Mouse (Mus musculus): Measurements from ENCODE around the gene Peg3. TPM values are rescaled to one million over a fixed set of nuclear protein-coding genes. Genes with fewer than 3 reads are reported as not detected.

Peg3 gene
- polyA plus RNA-seq, 1 experiment, result 4.1 TPM

DNA sequence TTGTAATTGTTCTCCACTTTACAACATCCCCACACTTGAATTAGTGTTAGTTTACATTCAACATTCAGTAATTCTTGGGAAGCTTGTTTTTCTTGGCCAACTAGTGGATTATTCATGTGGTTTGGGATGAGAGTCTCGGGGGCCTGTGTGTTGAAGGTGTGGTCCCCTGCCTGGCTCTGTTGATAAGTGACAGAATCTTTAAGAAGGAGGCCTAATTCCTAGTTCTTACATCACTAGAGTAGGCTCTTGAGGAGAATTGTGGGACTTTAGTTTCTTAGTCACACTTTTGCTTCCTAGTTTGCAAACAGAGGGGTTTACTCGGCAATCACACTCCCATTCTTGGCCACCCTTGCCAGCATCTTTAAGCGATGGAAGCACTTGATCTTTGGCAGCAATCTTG is 31.0 kb downstream of the Peg3 start:
- WGBS, result 68% methylated on average over 3 of the region's 3 CpGs

DNA sequence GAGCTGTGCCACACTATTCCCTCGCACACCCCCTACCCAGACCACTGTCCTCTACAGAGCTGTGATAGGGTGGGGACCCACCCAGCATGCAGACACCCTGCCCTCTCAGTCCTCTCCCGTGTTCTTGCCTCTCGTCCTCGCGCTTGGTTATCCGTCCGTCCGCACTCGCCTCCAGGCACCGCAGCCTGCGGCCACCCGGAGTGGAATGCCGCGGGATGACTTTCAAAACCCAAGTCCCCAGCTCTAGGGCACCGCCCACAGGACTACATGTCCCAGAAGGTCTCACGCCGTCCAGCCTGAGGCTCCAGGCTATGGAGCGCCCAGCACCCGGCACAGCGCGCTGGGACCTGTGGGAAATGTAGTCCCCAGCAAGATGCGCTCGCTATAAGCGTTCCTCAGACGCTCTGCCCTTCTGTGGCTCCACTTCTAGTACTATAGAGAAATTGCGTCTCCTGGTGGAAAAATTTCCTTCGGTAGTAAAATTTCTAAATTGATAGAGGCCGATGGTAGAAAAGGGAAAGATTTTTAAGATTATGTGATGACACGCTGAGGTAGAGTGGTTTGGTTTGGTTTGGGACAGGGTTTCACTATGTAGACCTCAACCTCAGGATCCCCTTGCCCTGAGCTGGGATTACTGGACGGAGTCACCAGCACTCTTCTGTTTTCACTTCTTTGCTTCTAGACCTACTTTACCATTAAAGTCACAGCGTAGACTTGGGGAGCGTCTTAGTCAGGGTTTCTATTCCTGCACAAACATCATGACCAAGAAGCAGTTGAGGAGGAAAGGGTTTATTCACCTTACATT is 33.8 kb downstream of the Peg3 start, which contains the start of gene Zim1:
TSS of gene Zim1 (minus strand) at position 210 of the 805 bp plus-strand sequence.
- no peaks in the 10 kb centered on the region for H3K4me1 ChIP-seq (ENCODE audit: control insufficient read depth, insufficient read depth, low read length)
- 16% methylated on average over 32 of the region's 32 CpGs for WGBS
- H3K27ac ChIP-seq (ENCODE audit: control insufficient read depth, insufficient read depth, low read depth, low read length, poor library complexity), result no peak within 1 kb of the TSS
- H3K4me3 ChIP-seq (replicated peaks; ENCODE audit: control insufficient read depth, low read depth, low read length), result no peak within 1 kb of the TSS
- TF ChIP-seq POLR2A (IDR thresholded peaks at IDR 0.05; ENCODE audit: borderline replicate concordance, control insufficient read depth, low read depth, low read length), result no peak
- no peak for TF ChIP-seq CTCF (IDR thresholded peaks at IDR 0.05; ENCODE audit: control insufficient read depth, insufficient read depth, low read length)

More for the DNA sequence above, 31.0 kb downstream of the Peg3 start:
- Histone ChIP-seq H3K4me1 (ENCODE audit: control insufficient read depth, insufficient read depth, low read length) (no peaks in the 10 kb centered on the region), H3K4me3 (replicated peaks; ENCODE audit: control insufficient read depth, low read depth, low read length) (no peak overlapping the region), H3K27ac (ENCODE audit: control insufficient read depth, insufficient read depth, low read depth, low read length, poor library complexity) (no peak overlapping the region)
- TF ChIP-seq CTCF (IDR thresholded peaks at IDR 0.05; ENCODE audit: control insufficient read depth, insufficient read depth, low read length) (no peak), POLR2A (IDR thresholded peaks at IDR 0.05; ENCODE audit: borderline replicate concordance, control insufficient read depth, low read depth, low read length) (no peak)

DNA sequence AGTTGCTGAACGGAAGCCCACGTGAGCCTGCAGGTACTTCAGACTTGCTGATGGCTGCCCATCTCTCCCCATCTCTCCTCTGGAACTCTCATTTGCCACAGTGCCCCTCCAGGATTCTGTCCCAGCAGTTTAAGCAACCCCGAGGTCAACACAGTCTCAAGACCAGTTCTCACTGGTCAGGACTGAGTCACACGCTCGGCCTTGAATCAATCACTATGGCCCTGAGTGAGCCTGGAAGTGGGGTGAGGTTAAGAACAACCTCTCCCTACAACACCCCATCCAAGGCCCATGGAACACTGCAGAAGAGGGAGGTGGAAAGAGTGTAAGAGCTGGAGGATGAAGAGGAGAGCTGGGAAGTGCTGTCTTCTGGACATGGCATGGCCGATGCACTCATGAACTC is 44.7 kb downstream of the Peg3 start:
- 89% methylated on average over 6 of the region's 6 CpGs for WGBS
- no peak overlapping the region for H3K4me3 ChIP-seq (replicated peaks; ENCODE audit: control insufficient read depth, low read depth, low read length)
- H3K4me1 ChIP-seq (ENCODE audit: control insufficient read depth, insufficient read depth, low read length), result no peaks in the 10 kb centered on the region; the same call in 1 of the 2 replicates
- H3K27ac ChIP-seq (ENCODE audit: control insufficient read depth, insufficient read depth, low read depth, low read length, poor library complexity), result no peak overlapping the region
- no peak for TF ChIP-seq CTCF (IDR thresholded peaks at IDR 0.05; ENCODE audit: control insufficient read depth, insufficient read depth, low read length)
- TF ChIP-seq POLR2A (IDR thresholded peaks at IDR 0.05; ENCODE audit: borderline replicate concordance, control insufficient read depth, low read depth, low read length), result no peak

DNA sequence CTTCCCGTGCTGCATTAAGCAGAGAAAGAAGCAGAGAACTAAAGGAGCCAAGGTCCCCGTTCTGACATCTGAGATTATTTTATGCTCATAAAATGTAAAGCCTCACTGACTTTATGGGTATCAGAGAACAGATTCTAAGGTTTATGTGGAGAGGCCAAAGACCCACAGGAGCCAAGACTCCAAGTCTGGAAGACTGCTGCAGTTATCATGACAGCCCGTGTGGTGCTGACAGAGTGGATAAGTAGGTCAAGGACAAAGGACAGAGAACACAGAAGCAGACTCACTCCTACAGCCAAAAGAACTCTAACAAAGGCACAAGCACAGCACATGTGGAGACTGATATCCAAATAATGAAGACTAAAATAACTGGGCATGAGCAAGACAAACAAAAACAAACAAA is 63.5 kb downstream of the Peg3 start:
- 75% methylated on average over 3 of the region's 3 CpGs for WGBS
- TF ChIP-seq POLR2A (IDR thresholded peaks at IDR 0.05; ENCODE audit: borderline replicate concordance, control insufficient read depth, low read depth, low read length) (no peak), CTCF (IDR thresholded peaks at IDR 0.05; ENCODE audit: control insufficient read depth, insufficient read depth, low read length) (no peak)
- Histone ChIP-seq H3K4me1 (ENCODE audit: control insufficient read depth, insufficient read depth, low read length) (no peaks in the 10 kb centered on the region), H3K4me3 (replicated peaks; ENCODE audit: control insufficient read depth, low read depth, low read length) (no peak overlapping the region), H3K27ac (ENCODE audit: control insufficient read depth, insufficient read depth, low read depth, low read length, poor library complexity) (no peak overlapping the region)

DNA sequence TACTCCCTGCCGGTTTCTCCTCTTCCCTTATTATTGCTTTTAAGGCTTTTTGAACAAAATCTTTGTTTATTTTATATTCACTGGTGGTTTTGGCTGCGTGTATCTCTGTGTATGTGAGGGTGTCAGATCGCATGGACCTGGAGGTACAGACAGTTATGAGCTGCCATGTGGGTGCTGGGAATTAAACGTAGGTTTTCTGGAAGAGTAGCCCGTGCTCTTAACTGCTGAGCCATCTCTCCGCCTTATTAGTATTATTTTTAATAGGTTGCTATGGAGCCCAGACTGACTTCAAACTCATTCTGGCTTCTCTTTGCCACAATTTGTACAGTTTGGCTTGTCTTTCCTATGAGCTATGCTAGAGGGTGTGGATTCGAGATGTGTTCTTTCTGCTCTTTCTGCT is 66.8 kb downstream of the Peg3 start:
- Histone ChIP-seq H3K27ac (ENCODE audit: control insufficient read depth, insufficient read depth, low read depth, low read length, poor library complexity) (no peak overlapping the region), H3K4me1 (ENCODE audit: control insufficient read depth, insufficient read depth, low read length) (no peaks in the 10 kb centered on the region), H3K4me3 (replicated peaks; ENCODE audit: control insufficient read depth, low read depth, low read length) (no peak overlapping the region)
- 75% methylated on average over 7 of the region's 7 CpGs for WGBS
- TF ChIP-seq CTCF (IDR thresholded peaks at IDR 0.05; ENCODE audit: control insufficient read depth, insufficient read depth, low read length) (no peak), POLR2A (IDR thresholded peaks at IDR 0.05; ENCODE audit: borderline replicate concordance, control insufficient read depth, low read depth, low read length) (no peak)

DNA sequence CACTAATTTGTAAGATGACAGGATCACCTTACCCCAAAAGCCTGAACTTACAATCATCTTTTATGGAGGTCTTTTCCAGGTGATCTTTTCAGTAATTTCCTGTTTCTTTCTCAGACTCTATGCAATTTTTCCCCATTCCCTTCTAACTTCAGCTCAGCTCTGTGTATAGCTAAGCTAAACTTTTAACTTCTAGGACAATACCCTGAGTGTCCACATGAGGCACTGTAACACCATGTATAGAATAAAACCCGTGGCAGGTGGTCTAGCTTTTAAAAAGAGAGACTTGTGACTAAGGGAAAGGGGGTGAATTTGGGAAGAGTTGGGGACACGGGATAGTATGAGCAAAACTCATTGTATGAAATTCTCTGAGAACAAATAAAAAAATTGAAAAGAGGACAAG is 70.6 kb downstream of the Peg3 start:
- H3K4me1 ChIP-seq (ENCODE audit: control insufficient read depth, insufficient read depth, low read length), result no peaks in the 10 kb centered on the region
- H3K27ac ChIP-seq (ENCODE audit: control insufficient read depth, insufficient read depth, low read depth, low read length, poor library complexity), result no peak overlapping the region
- TF ChIP-seq POLR2A (IDR thresholded peaks at IDR 0.05; ENCODE audit: borderline replicate concordance, control insufficient read depth, low read depth, low read length) (no peak), CTCF (IDR thresholded peaks at IDR 0.05; ENCODE audit: control insufficient read depth, insufficient read depth, low read length) (no peak)
- no peak overlapping the region for H3K4me3 ChIP-seq (replicated peaks; ENCODE audit: control insufficient read depth, low read depth, low read length)
- WGBS, result 21% methylated on average over 2 of the region's 2 CpGs

DNA sequence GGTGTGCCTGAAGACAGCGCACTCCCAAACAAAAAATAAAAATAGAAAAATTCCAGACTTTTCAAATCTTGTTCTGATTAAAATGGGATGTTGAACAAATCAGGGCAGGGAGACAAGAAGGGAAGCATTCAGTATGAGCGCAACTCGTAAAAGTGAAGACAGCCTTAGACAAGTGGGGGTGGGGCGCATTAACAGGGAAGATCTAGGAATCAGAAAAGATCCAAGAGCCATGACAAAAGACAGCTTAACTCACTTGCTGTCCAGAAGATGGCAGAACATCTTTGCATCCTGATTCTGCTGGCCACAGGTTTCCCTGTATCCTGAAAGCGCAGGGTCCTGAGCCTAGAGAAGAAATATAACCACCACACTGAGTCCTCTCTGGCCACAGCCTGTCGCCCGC is 71.6 kb downstream of the Peg3 start:
- no peak overlapping the region for H3K27ac ChIP-seq (ENCODE audit: control insufficient read depth, insufficient read depth, low read depth, low read length, poor library complexity)
- H3K4me1 ChIP-seq (ENCODE audit: control insufficient read depth, insufficient read depth, low read length), result no peaks in the 10 kb centered on the region
- no peak overlapping the region for H3K4me3 ChIP-seq (replicated peaks; ENCODE audit: control insufficient read depth, low read depth, low read length)
- TF ChIP-seq POLR2A (IDR thresholded peaks at IDR 0.05; ENCODE audit: borderline replicate concordance, control insufficient read depth, low read depth, low read length) (no peak), CTCF (IDR thresholded peaks at IDR 0.05; ENCODE audit: control insufficient read depth, insufficient read depth, low read length) (no peak)
- 81% methylated on average over 7 of the region's 7 CpGs for WGBS

Other genes with a start within 250 kb of the Peg3 start
- gene Olfr5, start 243.5 kb downstream of the Peg3 start, polyA plus RNA-seq (2011; ENCODE audit: insufficient read depth, insufficient read length, low replicate concordance, missing spikeins), result not detected in 2 replicates
- not detected in 2 replicates for gene Olfr1347, start 230.7 kb downstream of the Peg3 start, polyA plus RNA-seq (2011; ENCODE audit: insufficient read depth, insufficient read length, low replicate concordance, missing spikeins)
- gene Olfr1348, start 221.7 kb downstream of the Peg3 start, polyA plus RNA-seq (2011; ENCODE audit: insufficient read depth, insufficient read length, low replicate concordance, missing spikeins), result not detected in 2 replicates
- not detected in 2 replicates for gene Olfr1349, start 207.5 kb downstream of the Peg3 start, polyA plus RNA-seq (2011; ENCODE audit: insufficient read depth, insufficient read length, low replicate concordance, missing spikeins)
- gene Olfr1350, start 165.6 kb downstream of the Peg3 start, polyA plus RNA-seq (2011; ENCODE audit: insufficient read depth, insufficient read length, low replicate concordance, missing spikeins), result not detected in 2 replicates
- gene Zim1, start 34.0 kb downstream of the Peg3 start, polyA plus RNA-seq (2011; ENCODE audit: insufficient read depth, insufficient read length, low replicate concordance, missing spikeins), result 0.40 TPM in 1 of 2 replicates, not detected in the other
- gene Usp29, start 147 bp upstream of the Peg3 start, polyA plus RNA-seq (2011; ENCODE audit: insufficient read depth, insufficient read length, low replicate concordance, missing spikeins), result not detected in 2 replicates